Mouse (Mus musculus) megakaryocyte progenitor cell, adult 5-6 weeks (primary cell): ENCODE results near the gene Muc3a. TPM values are rescaled to one million over a fixed set of nuclear protein-coding genes. Genes with fewer than 3 reads are reported as not detected.

ENCODE experiments used
- total RNA-seq, 2 experiments: library from RNA; stranded (forward) in 1 of 2; stranded (reverse) in 1 of 2; fragments of 157-497, 149-512 nt in 1 of 2; fragments of 200-1000 nt in 1 of 2; gene quantifications; 2 replicates each; pipeline versions ENCODE4 v1.2.3 to v1.2.4; 2015 to 2017

Muc3a gene
- total RNA-seq, 2 experiments from 2014 or later, result 0.69 TPM; not detected in 1

Other genes with a start within 250 kb of the Muc3a start
- gene Cldn15, start 245.8 kb downstream of the Muc3a start, total RNA-seq (2015), result 61.8 and 69.7 TPM in 2 replicates
- 48.5 and 50.4 TPM in 2 replicates for gene Cldn15, start 245.8 kb downstream of the Muc3a start, total RNA-seq (2017)
- gene Plod3, start 225.4 kb downstream of the Muc3a start, total RNA-seq (2015), result 70.5 and 80.3 TPM in 2 replicates
- gene Plod3, start 225.4 kb downstream of the Muc3a start, total RNA-seq (2017), result 154 and 176 TPM in 2 replicates
- 109 and 115 TPM in 2 replicates for gene Znhit1, start 224.4 kb downstream of the Muc3a start, total RNA-seq (2015)
- 41.5 and 49.0 TPM in 2 replicates for gene Znhit1, start 224.4 kb downstream of the Muc3a start, total RNA-seq (2017)
- not detected in 2 replicates for gene Vgf, start 186.0 kb downstream of the Muc3a start, total RNA-seq (2015)
- gene Vgf, start 186.0 kb downstream of the Muc3a start, total RNA-seq (2017), result not detected in 2 replicates
- 37.8 and 41.2 TPM in 2 replicates for gene Ap1s1, start 166.3 kb downstream of the Muc3a start, total RNA-seq (2015)
- gene Ap1s1, start 166.3 kb downstream of the Muc3a start, total RNA-seq (2017), result 67.3 and 87.2 TPM in 2 replicates
- 0.22 TPM in 1 of 2 replicates, not detected in the other for gene Serpine1, start 140.1 kb downstream of the Muc3a start, total RNA-seq (2015)
- gene Serpine1, start 140.1 kb downstream of the Muc3a start, total RNA-seq (2017), result not detected in 2 replicates
- gene Trim56, start 96.2 kb downstream of the Muc3a start, total RNA-seq (2015), result 8.1 and 8.7 TPM in 2 replicates
- 24.7 and 25.6 TPM in 2 replicates for gene Trim56, start 96.2 kb downstream of the Muc3a start, total RNA-seq (2017)
- gene Muc3, start 63.1 kb downstream of the Muc3a start, total RNA-seq (2015), result not detected in 2 replicates
- not detected in 2 replicates for gene Muc3, start 63.1 kb downstream of the Muc3a start, total RNA-seq (2017)
- gene Ache, start 75.1 kb upstream of the Muc3a start, total RNA-seq (2015), result 0.67 and 2.3 TPM in 2 replicates
- gene Ache, start 75.1 kb upstream of the Muc3a start, total RNA-seq (2017), result under 0.01 TPM in 1 of 2 replicates, not detected in the other
- gene Ufsp1, start 82.2 kb upstream of the Muc3a start, total RNA-seq (2015), result 0.61 and 2.9 TPM in 2 replicates
- gene Ufsp1, start 82.2 kb upstream of the Muc3a start, total RNA-seq (2017), result 1.3 and 3.8 TPM in 2 replicates
- gene Srrt, start 95.3 kb upstream of the Muc3a start, total RNA-seq (2015), result 133 and 143 TPM in 2 replicates
- 241 and 321 TPM in 2 replicates for gene Srrt, start 95.3 kb upstream of the Muc3a start, total RNA-seq (2017)
- gene Trip6, start 102.0 kb upstream of the Muc3a start, total RNA-seq (2015), result 4.0 and 6.7 TPM in 2 replicates
- 7.1 and 7.5 TPM in 2 replicates for gene Trip6, start 102.0 kb upstream of the Muc3a start, total RNA-seq (2017)
- gene Slc12a9, start 121.2 kb upstream of the Muc3a start, total RNA-seq (2015), result 2.4 and 4.4 TPM in 2 replicates
- 5.3 and 5.7 TPM in 2 replicates for gene Slc12a9, start 121.2 kb upstream of the Muc3a start, total RNA-seq (2017)
- gene Ephb4, start 137.7 kb upstream of the Muc3a start, total RNA-seq (2015), result 0.05 and 0.10 TPM in 2 replicates
- 0.27 TPM in 1 of 2 replicates, not detected in the other for gene Ephb4, start 137.7 kb upstream of the Muc3a start, total RNA-seq (2017)